Mouse (Mus musculus) midbrain, embryonic 12.5 days (tissue): ENCODE measurements around the gene Gpatch8. TPM values are rescaled to one million over a fixed set of nuclear protein-coding genes. Genes with fewer than 3 reads are reported as not detected.
A peak's percentile ranks its signal among the peaks of the same experiment; 100 is the strongest.

ENCODE experiments used
- ATAC-seq: fragments of 200-750 bp; cut with Nextera tagmentation; 2 replicates; pipeline ENCODE4 v1.8.0; 2017; ENCODE audit warnings: low read depth, moderate TSS enrichment, moderate library complexity; ENCODE audit not compliant: low FRiP score
- H3K27ac ChIP-seq: fragments of 300-500 bp; sonication (generic); replicated peaks from 2 replicates; pipeline ENCODE4 v1.5.1; 2016; ENCODE audit warnings: mild to moderate bottlenecking
- H3K27me3 ChIP-seq: fragments of 300-500 bp; sonication (generic); 2 replicates; pipeline ENCODE4 v1.6.1; 2016; ENCODE audit warnings: mild to moderate bottlenecking
- H3K36me3 ChIP-seq: fragments of 300-500 bp; sonication (generic); 2 replicates; pipeline ENCODE4 v1.6.1; 2016
- H3K4me1 ChIP-seq: fragments of 300-500 bp; sonication (generic); 2 replicates; pipeline ENCODE4 v1.6.1; 2016
- H3K4me2 ChIP-seq: fragments of 300-500 bp; sonication (generic); replicated peaks from 2 replicates; pipeline ENCODE4 v1.6.1; 2016; ENCODE audit warnings: mild to moderate bottlenecking, moderate library complexity
- H3K4me3 ChIP-seq: fragments of 300-500 bp; sonication (generic); 2 replicates; pipeline ENCODE4 v1.5.1; 2016; ENCODE audit warnings: mild to moderate bottlenecking
- H3K9ac ChIP-seq: fragments of 300-500 bp; sonication (generic); replicated peaks from 2 replicates; pipeline ENCODE4 v1.6.1; 2016; ENCODE audit warnings: mild to moderate bottlenecking, moderate library complexity
- H3K9me3 ChIP-seq: fragments of 300-500 bp; sonication (generic); 2 replicates; pipeline ENCODE4 v1.6.1; 2016; ENCODE audit warnings: mild to moderate bottlenecking
- WGBS: fragments of 180-500 bp; shearing (Covaris S2); methylation state at CpG from one replicate; pipeline ENCODE4 v1.1.7; 2016; 5-methylcytosine and 5-hydroxymethylcytosine counted together
- polyA plus RNA-seq: library from polyadenylated mRNA; unstranded; fragments of >200 nt; fragmentation: Nextera tagmentation; extraction: Ambion mirVana; gene quantifications from 2 replicates; pipeline ENCODE4 v1.2.1, GENCODE M21; 2016

Gpatch8 gene
- polyA plus RNA-seq, 1 experiment from 2014 or later: 78.5 TPM

- peaks cover 7% of the 10 kb centered on the region; the same call in 1 of the 2 replicates for H3K9me3 ChIP-seq
- no peak overlapping the region for H3K4me3 ChIP-seq
- WGBS: 18% methylated on average over 13 of the region's 13 CpGs
- peaks cover 47% of the 10 kb centered on the region for H3K27me3 ChIP-seq
- 0 out of 2 replicates have a peak overlapping the region, but pooled peaks have one; percentile 32 for H3K4me2 ChIP-seq
- peaks cover 44% of the 10 kb centered on the region for H3K4me1 ChIP-seq
- peak overlapping the region; percentile 80 for H3K27ac ChIP-seq
- no peaks in the 10 kb centered on the region for H3K36me3 ChIP-seq
- H3K9ac ChIP-seq: no peak overlapping the region
- ATAC-seq: no peak
Observed at GRCm38 (mm10) chr11:102582016-102582610, 25.9 kb upstream of the Gpatch8 start.

GRCm38 (mm10) chr11:102581281-102582015 lies 25.3 kb upstream of the Gpatch8 start:
- Histone ChIP-seq H3K9ac (0 out of 2 replicates have a peak overlapping the region, but pooled peaks have one; percentile 20), H3K4me1 (peaks cover 44% of the 10 kb centered on the region), H3K4me3 (0 out of 2 replicates have a peak overlapping the region, but pooled peaks have one; percentile 0), H3K27me3 (peaks cover 49% of the 10 kb centered on the region), H3K9me3 (peaks cover 3% of the 10 kb centered on the region; the same call in 1 of the 2 replicates), H3K27ac (peak overlapping the region; percentile 80), H3K36me3 (no peaks in the 10 kb centered on the region), H3K4me2 (peak overlapping the region; percentile 32; the same call in 1 of the 2 replicates)
- WGBS: 6% methylated on average over 11 of the region's 11 CpGs
- no peak for ATAC-seq

DNA sequence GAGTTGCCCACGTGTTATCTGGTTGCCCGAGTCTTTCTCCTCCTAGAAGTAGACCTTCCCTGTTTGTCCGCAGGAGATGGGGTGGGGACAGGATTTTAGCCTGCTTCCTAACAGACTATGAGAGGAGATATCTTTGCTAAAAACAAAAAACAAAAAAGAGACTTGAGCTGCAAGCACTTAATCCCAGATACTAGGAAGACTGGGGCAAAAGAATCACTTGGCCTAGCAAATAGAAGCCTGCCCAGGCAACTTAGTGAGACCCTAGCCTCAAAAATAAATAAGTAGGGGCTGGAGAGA lies 23.8 kb upstream of the Gpatch8 start:
- Histone ChIP-seq H3K9ac (no peak overlapping the region), H3K4me2 (peak overlapping the region; percentile 47)

DNA sequence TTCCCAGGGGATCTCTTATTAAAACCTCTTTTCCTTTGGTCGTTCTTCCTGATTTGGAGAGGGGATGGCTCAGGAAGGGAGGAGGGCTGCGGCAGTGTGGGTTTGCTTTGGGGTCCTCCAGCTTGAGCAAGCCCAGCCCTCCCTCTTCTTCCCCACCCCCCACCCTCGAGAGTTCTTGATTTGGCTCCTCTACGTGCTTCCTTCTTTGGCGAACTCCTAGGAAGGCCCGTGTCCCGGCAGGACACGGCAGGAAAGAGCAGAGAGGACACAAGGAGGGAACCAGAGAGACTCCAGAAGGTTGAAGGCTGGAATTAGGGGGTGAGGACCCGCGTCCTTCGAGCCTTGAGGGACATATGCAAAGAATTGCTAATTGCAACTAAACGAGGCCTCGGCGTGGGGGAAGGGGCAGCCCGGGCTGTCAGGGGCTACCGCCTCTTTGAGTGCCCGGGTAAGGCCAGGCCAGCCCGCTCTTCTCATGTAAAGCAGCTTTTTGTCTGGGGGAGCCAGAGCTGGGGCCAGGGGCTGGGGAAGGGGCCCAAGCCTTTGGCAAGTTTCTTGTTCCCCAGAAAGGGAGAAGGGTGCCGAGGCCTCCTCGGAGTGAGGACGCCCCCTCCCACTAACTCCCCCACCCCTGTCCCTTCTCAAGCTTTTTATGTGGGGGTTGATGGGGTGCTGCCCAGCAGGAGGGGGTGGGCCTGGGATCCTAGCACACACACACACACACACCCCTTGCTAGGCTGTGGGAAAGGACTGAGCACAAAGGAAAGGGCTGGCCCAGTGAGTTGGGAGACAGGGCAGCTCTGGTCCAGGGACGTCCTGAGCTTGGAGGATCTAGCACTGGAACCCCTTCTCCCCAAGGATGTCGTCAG lies 23.2 kb upstream of the Gpatch8 start, which contains the start of gene Gm11627:
Gene Gm11627, minus strand, starts transcription at position 297 of the 869 bp plus-strand sequence.
- peak; percentile 88 for ATAC-seq

More for the DNA sequence above, 23.8 kb upstream of the Gpatch8 start:
- H3K27me3 ChIP-seq: peaks cover 40% of the 10 kb centered on the region
- peak overlapping the region; percentile 89 for H3K27ac ChIP-seq
- no peak overlapping the region for H3K4me3 ChIP-seq
- peaks cover 44% of the 10 kb centered on the region for H3K4me1 ChIP-seq
- ATAC-seq: no peak
- H3K36me3 ChIP-seq: no peaks in the 10 kb centered on the region
- 20% methylated on average over 3 of the region's 3 CpGs for WGBS
- H3K9me3 ChIP-seq: no peaks in the 10 kb centered on the region

DNA sequence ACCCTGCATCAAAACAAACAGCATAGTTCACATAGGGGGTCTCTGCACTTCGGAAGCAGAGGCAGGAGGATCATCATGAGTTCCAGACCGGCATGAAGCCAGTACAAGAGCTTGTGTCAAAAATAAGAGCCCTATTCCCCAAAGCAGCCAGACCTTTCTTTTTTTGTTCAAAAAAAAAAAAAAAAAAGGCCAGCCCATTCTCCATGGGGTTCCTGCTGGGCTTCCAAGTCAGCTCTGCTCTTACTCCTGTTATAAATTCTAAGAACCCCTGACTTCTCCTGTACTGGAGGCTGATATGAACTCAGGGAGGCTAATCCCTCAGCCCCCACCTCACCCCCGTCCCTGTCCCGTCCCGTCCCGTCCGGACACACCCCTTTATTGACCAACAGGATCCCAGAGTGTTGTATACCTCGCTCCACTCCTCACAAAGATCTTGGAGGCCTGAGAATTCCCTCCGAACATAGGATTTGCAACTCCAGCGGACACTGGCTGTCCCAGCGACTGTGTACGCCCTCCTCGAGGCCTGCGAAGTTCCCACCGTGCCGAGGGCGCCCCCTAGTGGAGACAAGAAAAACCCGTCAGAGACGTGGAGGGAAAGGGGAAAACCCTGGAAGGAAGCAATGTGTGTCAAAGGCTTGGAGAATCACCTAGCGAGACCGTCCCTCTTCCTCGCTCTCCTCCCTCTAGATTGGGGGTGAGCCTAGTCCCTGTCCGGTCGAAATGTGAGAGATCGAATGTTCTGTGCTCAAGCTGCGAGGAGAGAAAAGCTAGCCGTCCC lies 22.3 kb upstream of the Gpatch8 start:
- H3K4me3 ChIP-seq: peak overlapping the region; percentile 4
- H3K4me1 ChIP-seq: peaks cover 44% of the 10 kb centered on the region
- H3K9me3 ChIP-seq: no peaks in the 10 kb centered on the region
- peaks cover 31% of the 10 kb centered on the region for H3K27me3 ChIP-seq
- no peak overlapping the region; the same call in 1 of the 2 replicates for H3K9ac ChIP-seq
- peak overlapping the region; percentile 89 for H3K27ac ChIP-seq
- no peaks in the 10 kb centered on the region for H3K36me3 ChIP-seq
- peak overlapping the region; percentile 47 for H3K4me2 ChIP-seq
- WGBS: 5% methylated on average over 27 of the region's 27 CpGs
- 0 out of 2 replicates have a peak, but pooled peaks have one; percentile 41 for ATAC-seq

More for the DNA sequence above, 23.2 kb upstream of the Gpatch8 start, which contains the start of gene Gm11627:
- peak within 1 kb of the TSS; percentile 4 for H3K4me3 ChIP-seq
- 6% methylated on average over 23 of the region's 23 CpGs for WGBS
- peak within 1 kb of the TSS; percentile 89 for H3K27ac ChIP-seq
- peaks cover 38% of the 10 kb centered on the region for H3K27me3 ChIP-seq
- H3K9me3 ChIP-seq: no peaks in the 10 kb centered on the region
- peak within 1 kb of the TSS; percentile 2; the same call in 1 of the 2 replicates for H3K9ac ChIP-seq
- H3K4me1 ChIP-seq: peaks cover 44% of the 10 kb centered on the region
- peak within 1 kb of the TSS; percentile 47 for H3K4me2 ChIP-seq
- no peaks in the 10 kb centered on the region for H3K36me3 ChIP-seq

DNA sequence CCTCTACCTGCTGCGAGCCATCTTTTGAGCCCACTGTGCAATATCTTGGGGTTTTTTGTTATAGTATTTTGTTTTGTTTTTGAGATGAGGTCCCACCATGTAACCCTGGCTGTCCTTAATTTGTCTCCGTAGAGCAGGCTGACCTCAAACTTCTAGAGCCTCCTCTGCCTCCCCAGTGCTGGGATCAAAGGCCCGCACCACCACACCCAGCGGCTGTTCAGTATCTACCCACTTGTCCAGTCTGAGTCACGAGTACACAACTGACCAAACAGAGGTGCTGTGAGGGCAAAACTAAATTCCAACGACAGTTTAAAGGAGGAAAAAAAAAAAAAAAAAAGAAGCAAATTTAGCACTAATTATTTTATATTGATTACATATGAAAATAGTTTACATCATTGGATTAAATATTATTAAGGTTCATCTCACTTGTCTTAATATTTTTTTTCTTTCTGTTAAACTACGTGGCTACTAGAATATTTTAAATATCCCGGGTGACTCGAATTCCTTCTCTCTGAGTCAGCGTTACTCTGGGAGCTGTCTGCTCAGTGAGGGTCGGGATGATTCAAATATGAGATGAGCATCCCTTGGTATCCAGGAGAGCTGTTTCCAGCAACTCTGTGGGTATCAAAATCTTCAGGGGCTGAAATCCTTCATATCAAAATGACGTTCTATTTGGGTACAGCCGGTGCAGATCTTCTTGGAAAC lies 20.0 kb upstream of the Gpatch8 start:
- Histone ChIP-seq H3K9ac (no peak overlapping the region), H3K27ac (no peak overlapping the region), H3K4me3 (no peak overlapping the region), H3K27me3 (peaks cover 10% of the 10 kb centered on the region), H3K36me3 (no peaks in the 10 kb centered on the region), H3K9me3 (no peaks in the 10 kb centered on the region), H3K4me1 (peaks cover 28% of the 10 kb centered on the region), H3K4me2 (no peak overlapping the region)
- WGBS: 69% methylated on average over 13 of the region's 13 CpGs
- no peak for ATAC-seq

DNA sequence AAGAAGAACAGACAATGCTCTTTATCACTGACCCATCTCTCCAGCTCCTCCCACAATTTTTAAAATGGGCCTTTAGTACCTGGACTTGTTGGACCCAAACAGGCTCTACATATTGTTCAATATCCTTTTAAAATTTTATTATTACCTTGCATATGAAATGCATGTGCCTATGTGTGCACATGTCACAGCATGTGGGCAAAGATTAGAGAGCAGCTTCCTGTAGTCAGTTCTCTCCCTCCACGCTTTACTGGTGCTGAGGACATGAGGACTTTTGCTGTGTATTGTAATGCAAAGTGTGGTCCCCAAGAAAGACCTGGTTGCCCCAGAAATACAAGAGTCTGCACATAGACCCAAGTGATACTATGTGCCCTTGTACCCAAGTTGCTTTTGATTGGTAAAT lies 18.8 kb upstream of the Gpatch8 start:
- Histone ChIP-seq H3K36me3 (no peaks in the 10 kb centered on the region), H3K4me3 (no peak overlapping the region), H3K27ac (no peak overlapping the region), H3K4me2 (no peak overlapping the region), H3K9me3 (no peaks in the 10 kb centered on the region), H3K27me3 (peaks cover 6% of the 10 kb centered on the region), H3K4me1 (peaks cover 19% of the 10 kb centered on the region), H3K9ac (no peak overlapping the region)
- ATAC-seq: no peak
- WGBS: 33% methylated on average over 1 of the region's 1 CpGs

- Histone ChIP-seq H3K4me3 (peak overlapping the region; percentile 37), H3K9me3 (no peaks in the 10 kb centered on the region), H3K4me2 (peak overlapping the region; percentile 58), H3K9ac (peak overlapping the region; percentile 44; the same call in 1 of the 2 replicates), H3K27ac (no peak overlapping the region), H3K27me3 (peaks cover 6% of the 10 kb centered on the region), H3K4me1 (peaks cover 3% of the 10 kb centered on the region; the same call in 1 of the 2 replicates), H3K36me3 (no peaks in the 10 kb centered on the region)
- WGBS: 6% methylated on average over 18 of the region's 18 CpGs
- ATAC-seq: no peak
Observed at GRCm38 (mm10) chr11:102572866-102573663, 16.9 kb upstream of the Gpatch8 start.

DNA sequence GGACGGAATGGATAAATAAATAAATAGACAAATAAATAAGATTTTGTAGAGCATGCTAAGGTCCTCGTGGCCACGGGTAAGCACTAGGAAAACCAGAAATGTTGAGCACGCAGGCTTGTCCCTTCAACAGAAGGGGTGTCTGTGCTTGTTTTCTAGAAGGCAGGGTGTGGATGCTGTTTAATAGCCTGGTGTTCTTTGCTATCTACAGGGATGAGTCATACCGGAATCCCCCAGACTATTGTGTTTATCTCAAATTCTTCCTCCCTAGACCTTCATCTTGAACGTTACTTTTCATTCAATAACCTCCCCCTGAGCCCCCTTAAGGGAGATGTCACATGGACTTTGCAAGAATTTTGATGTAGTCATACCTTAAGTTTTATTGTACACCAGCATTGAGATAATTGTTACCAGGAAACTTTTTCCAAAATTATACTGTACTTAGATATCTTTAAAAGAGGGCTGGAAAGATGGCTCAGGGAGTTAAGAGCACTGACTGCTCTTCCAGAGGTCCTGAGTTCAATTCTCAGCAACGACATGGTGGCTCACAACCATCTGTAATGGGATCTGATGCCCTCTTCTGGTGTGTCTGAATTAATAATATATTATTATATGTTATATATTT lies 12.7 kb upstream of the Gpatch8 start:
- ATAC-seq: no peak
- H3K4me3 ChIP-seq: no peak overlapping the region
- no peaks in the 10 kb centered on the region; the same call in 1 of the 2 replicates for H3K27me3 ChIP-seq
- H3K9ac ChIP-seq: no peak overlapping the region
- no peak overlapping the region for H3K27ac ChIP-seq
- 0 out of 2 replicates have a peak, but pooled peaks cover 3% of the 10 kb centered on the region for H3K4me1 ChIP-seq
- no peak overlapping the region for H3K4me2 ChIP-seq
- H3K9me3 ChIP-seq: no peaks in the 10 kb centered on the region
- WGBS: 85% methylated on average over 7 of the region's 7 CpGs
- H3K36me3 ChIP-seq: no peaks in the 10 kb centered on the region

- Histone ChIP-seq H3K4me3 (no peak overlapping the region), H3K27me3 (no peaks in the 10 kb centered on the region), H3K4me1 (0 out of 2 replicates have a peak, but pooled peaks cover under 1% of the 10 kb centered on the region), H3K4me2 (no peak overlapping the region), H3K36me3 (no peaks in the 10 kb centered on the region), H3K9me3 (no peaks in the 10 kb centered on the region), H3K27ac (no peak overlapping the region), H3K9ac (no peak overlapping the region)
- ATAC-seq: no peak
- WGBS: 81% methylated on average over 12 of the region's 12 CpGs
Observed at GRCm38 (mm10) chr11:102568191-102568590, 12.0 kb upstream of the Gpatch8 start.
